Mouse (Mus musculus) heart, embryonic 15.5 days (tissue): ENCODE measurements at regions not wholly inside any gene's neighbourhood (a gene's known extent, or its start where the extent isn't known, plus 50 kb on each side); places are given as distances from the start of the nearest gene placed in this dataset.

Experiments used
- ATAC-seq: fragments of 200-750 bp; cut with Nextera tagmentation; replicated peaks from 2 replicates; pipeline ENCODE4 v1.8.0; 2017; ENCODE audit warnings: low read depth, moderate TSS enrichment; ENCODE audit not compliant: insufficient number of reproducible peaks, insufficient read depth, low FRiP score
- H3K27ac ChIP-seq: fragments of 300-500 bp; sonication (generic); 2 replicates; pipeline ENCODE4 v1.5.1; 2015; ENCODE audit warnings: mild to moderate bottlenecking, inconsistent platforms
- H3K27me3 ChIP-seq: fragments of 300-500 bp; sonication (generic); 2 replicates; pipeline ENCODE4 v1.6.1; 2015; ENCODE audit warnings: inconsistent platforms
- H3K36me3 ChIP-seq: fragments of 300-500 bp; sonication (generic); 2 replicates; pipeline ENCODE4 v1.6.1; 2015; ENCODE audit warnings: mild to moderate bottlenecking, inconsistent platforms
- H3K4me1 ChIP-seq: fragments of 300-500 bp; sonication (generic); replicated peaks from 2 replicates; pipeline ENCODE4 v1.6.1; 2015; ENCODE audit warnings: inconsistent platforms
- H3K4me2 ChIP-seq: fragments of 300-500 bp; sonication (generic); 2 replicates; pipeline ENCODE4 v1.6.1; 2015; ENCODE audit warnings: inconsistent platforms, mild to moderate bottlenecking, moderate library complexity
- H3K4me3 ChIP-seq: fragments of 300-500 bp; sonication (generic); 2 replicates; pipeline ENCODE4 v1.5.1; 2015; ENCODE audit warnings: mild to moderate bottlenecking, inconsistent platforms
- H3K9ac ChIP-seq: fragments of 300-500 bp; sonication (generic); 2 replicates; pipeline ENCODE4 v1.6.1; 2015; ENCODE audit warnings: mild to moderate bottlenecking, inconsistent platforms
- H3K9me3 ChIP-seq: fragments of 300-500 bp; sonication (generic); replicated peaks from 2 replicates; pipeline ENCODE4 v1.6.1; 2016; ENCODE audit warnings: inconsistent platforms
- WGBS: fragments of 180-500 bp; shearing (Covaris S2); methylation state at CpG from one replicate; pipeline ENCODE4 v1.1.7; 2015; ENCODE audit warnings: mixed read lengths; 5-methylcytosine and 5-hydroxymethylcytosine counted together

GRCm38 (mm10) chr5:39417845-39418154 lies 337.5 kb downstream of the Hs3st1 start:
- no peak overlapping the region for H3K9ac ChIP-seq
- H3K4me1 ChIP-seq = no peaks in the 10 kb centered on the region
- ATAC-seq = no peak
- no peak overlapping the region for H3K4me2 ChIP-seq
- no peak overlapping the region for H3K27ac ChIP-seq
- no peaks in the 10 kb centered on the region for H3K9me3 ChIP-seq
- 71% methylated on average over 3 of the region's 3 CpGs for WGBS
- H3K36me3 ChIP-seq = no peaks in the 10 kb centered on the region
- no peak overlapping the region for H3K4me3 ChIP-seq
- no peaks in the 10 kb centered on the region for H3K27me3 ChIP-seq

- no peaks in the 10 kb centered on the region for H3K27me3 ChIP-seq
- no peaks in the 10 kb centered on the region for H3K36me3 ChIP-seq
- H3K9ac ChIP-seq = no peak overlapping the region
- no peaks in the 10 kb centered on the region for H3K9me3 ChIP-seq
- no peak overlapping the region for H3K4me3 ChIP-seq
- 66% methylated on average over 11 of the region's 11 CpGs for WGBS
- ATAC-seq = no peak
- no peaks in the 10 kb centered on the region for H3K4me1 ChIP-seq
- no peak overlapping the region for H3K27ac ChIP-seq
- H3K4me2 ChIP-seq = no peak overlapping the region
Observed at GRCm38 (mm10) chr5:39417121-39417844, 338.0 kb downstream of the Hs3st1 start.

GRCm38 (mm10) chr5:39416597-39417023 lies 338.7 kb downstream of the Hs3st1 start:
- Histone ChIP-seq H3K4me1 (no peaks in the 10 kb centered on the region), H3K27me3 (no peaks in the 10 kb centered on the region), H3K9ac (no peak overlapping the region), H3K36me3 (no peaks in the 10 kb centered on the region), H3K4me3 (no peak overlapping the region), H3K27ac (no peak overlapping the region), H3K9me3 (no peaks in the 10 kb centered on the region), H3K4me2 (no peak overlapping the region)
- WGBS = 62% methylated on average over 2 of the region's 2 CpGs
- ATAC-seq = no peak

- no peak for ATAC-seq
- Histone ChIP-seq H3K27me3 (no peaks in the 10 kb centered on the region), H3K36me3 (no peaks in the 10 kb centered on the region), H3K9ac (no peak overlapping the region), H3K4me1 (no peaks in the 10 kb centered on the region), H3K9me3 (no peaks in the 10 kb centered on the region), H3K27ac (no peak overlapping the region), H3K4me2 (no peak overlapping the region), H3K4me3 (no peak overlapping the region)
- 68% methylated on average over 5 of the region's 5 CpGs for WGBS
Observed at GRCm38 (mm10) chr5:39412756-39413155, 342.5 kb downstream of the Hs3st1 start.

- no peaks in the 10 kb centered on the region for H3K9me3 ChIP-seq
- ATAC-seq = no peak
- no peak overlapping the region for H3K9ac ChIP-seq
- no peaks in the 10 kb centered on the region for H3K36me3 ChIP-seq
- H3K4me2 ChIP-seq = no peak overlapping the region
- H3K27me3 ChIP-seq = no peaks in the 10 kb centered on the region
- no peaks in the 10 kb centered on the region for H3K4me1 ChIP-seq
- H3K4me3 ChIP-seq = no peak overlapping the region
- no peak overlapping the region for H3K27ac ChIP-seq
Observed at GRCm38 (mm10) chr5:39390391-39390987, 364.8 kb downstream of the Hs3st1 start.

GRCm38 (mm10) chr5:39384410-39384809 lies 370.9 kb downstream of the Hs3st1 start:
- WGBS = 87% methylated on average over 2 of the region's 2 CpGs

GRCm38 (mm10) chr5:39374199-39374598 lies 381.1 kb downstream of the Hs3st1 start:
- Histone ChIP-seq H3K27me3 (no peaks in the 10 kb centered on the region), H3K4me3 (no peak overlapping the region), H3K9ac (no peak overlapping the region), H3K4me2 (no peak overlapping the region), H3K27ac (no peak overlapping the region), H3K36me3 (no peaks in the 10 kb centered on the region), H3K4me1 (no peaks in the 10 kb centered on the region), H3K9me3 (no peaks in the 10 kb centered on the region)
- ATAC-seq = no peak
- WGBS = 75% methylated on average over 3 of the region's 3 CpGs

More at GRCm38 (mm10) chr5:39384410-39384809, 370.9 kb downstream of the Hs3st1 start:
- Histone ChIP-seq H3K27ac (no peak overlapping the region), H3K4me1 (no peaks in the 10 kb centered on the region), H3K4me3 (no peak overlapping the region), H3K4me2 (no peak overlapping the region), H3K27me3 (no peaks in the 10 kb centered on the region), H3K9ac (no peak overlapping the region), H3K36me3 (no peaks in the 10 kb centered on the region), H3K9me3 (no peaks in the 10 kb centered on the region)
- no peak for ATAC-seq

GRCm38 (mm10) chr5:39348680-39349079 lies 406.6 kb downstream of the Hs3st1 start:
- Histone ChIP-seq H3K4me1 (no peaks in the 10 kb centered on the region), H3K27ac (no peak overlapping the region), H3K36me3 (no peaks in the 10 kb centered on the region), H3K9me3 (no peaks in the 10 kb centered on the region), H3K4me3 (no peak overlapping the region), H3K27me3 (no peaks in the 10 kb centered on the region), H3K9ac (no peak overlapping the region), H3K4me2 (no peak overlapping the region)
- ATAC-seq = no peak
- 58% methylated on average over 3 of the region's 3 CpGs for WGBS

GRCm38 (mm10) chr5:39347019-39347418 lies 408.3 kb downstream of the Hs3st1 start:
- Histone ChIP-seq H3K27ac (no peak overlapping the region), H3K4me2 (no peak overlapping the region), H3K36me3 (no peaks in the 10 kb centered on the region), H3K4me1 (no peaks in the 10 kb centered on the region), H3K27me3 (no peaks in the 10 kb centered on the region), H3K9me3 (no peaks in the 10 kb centered on the region), H3K4me3 (no peak overlapping the region), H3K9ac (no peak overlapping the region)
- no peak for ATAC-seq
- WGBS = 74% methylated on average over 3 of the region's 3 CpGs

GRCm38 (mm10) chr5:39337917-39338316 lies 417.4 kb downstream of the Hs3st1 start:
- ATAC-seq = no peak
- Histone ChIP-seq H3K4me1 (no peaks in the 10 kb centered on the region), H3K9me3 (no peaks in the 10 kb centered on the region), H3K9ac (no peak overlapping the region), H3K36me3 (no peaks in the 10 kb centered on the region), H3K27ac (no peak overlapping the region), H3K27me3 (no peaks in the 10 kb centered on the region), H3K4me2 (no peak overlapping the region), H3K4me3 (no peak overlapping the region)
- WGBS = 79% methylated on average over 1 of the region's 1 CpGs

- Histone ChIP-seq H3K4me2 (no peak overlapping the region), H3K4me3 (no peak overlapping the region), H3K27ac (no peak overlapping the region), H3K9ac (no peak overlapping the region), H3K36me3 (no peaks in the 10 kb centered on the region), H3K9me3 (no peaks in the 10 kb centered on the region), H3K4me1 (no peaks in the 10 kb centered on the region), H3K27me3 (no peaks in the 10 kb centered on the region)
- no peak for ATAC-seq
- 90% methylated on average over 2 of the region's 2 CpGs for WGBS
Observed at GRCm38 (mm10) chr5:39336484-39336985, 418.7 kb downstream of the Hs3st1 start.

- H3K9ac ChIP-seq = no peak overlapping the region
- H3K4me3 ChIP-seq = no peak overlapping the region
- no peak for ATAC-seq
- H3K4me1 ChIP-seq = no peaks in the 10 kb centered on the region
- no peaks in the 10 kb centered on the region for H3K9me3 ChIP-seq
- H3K4me2 ChIP-seq = no peak overlapping the region
- H3K27ac ChIP-seq = no peak overlapping the region
- 68% methylated on average over 2 of the region's 2 CpGs for WGBS
- H3K27me3 ChIP-seq = no peaks in the 10 kb centered on the region
- no peaks in the 10 kb centered on the region for H3K36me3 ChIP-seq
Observed at GRCm38 (mm10) chr5:39335321-39335720, 420.0 kb downstream of the Hs3st1 start.
